Mouse (Mus musculus) stomach, postnatal 0 days (tissue): ENCODE data around the gene Cyth3. TPM values are rescaled to one million over a fixed set of nuclear protein-coding genes. Genes with fewer than 3 reads are reported as not detected.
A peak's percentile ranks its signal among the peaks of the same experiment; 100 is the strongest.

Experiments used
- ATAC-seq: fragments of 200-750 bp; cut with Nextera tagmentation; 2 replicates; pipeline ENCODE4 v1.8.0; 2017; ENCODE audit not compliant: low FRiP score, low TSS enrichment
- DNase-seq: peaks from one replicate; pipeline ENCODE4 v3.0.0-alpha.2; 2016; ENCODE audit warnings: low spot score
- H3K27ac ChIP-seq: fragments of 300-500 bp; sonication (generic); replicated peaks from 2 replicates; pipeline ENCODE4 v1.5.1; 2014; ENCODE audit warnings: mild to moderate bottlenecking, control low read depth
- H3K27me3 ChIP-seq: fragments of 300-500 bp; sonication (generic); 2 replicates; pipeline ENCODE4 v1.6.1; 2014; ENCODE audit warnings: low read length; ENCODE audit not compliant: control insufficient read depth, insufficient read depth
- H3K36me3 ChIP-seq: fragments of 300-500 bp; sonication (generic); 2 replicates; pipeline ENCODE4 v1.6.1; 2014; ENCODE audit warnings: low read length, mixed read lengths; ENCODE audit not compliant: control insufficient read depth, insufficient read depth
- H3K4me1 ChIP-seq: fragments of 300-500 bp; sonication (generic); replicated peaks from 2 replicates; pipeline ENCODE4 v1.6.1; 2014; ENCODE audit warnings: antibody characterized with exemption; ENCODE audit not compliant: control insufficient read depth, insufficient read depth
- H3K4me2 ChIP-seq: fragments of 300-500 bp; sonication (generic); replicated peaks from 2 replicates; pipeline ENCODE4 v1.6.1; 2014; ENCODE audit warnings: low read depth, mild to moderate bottlenecking, control low read depth, moderate library complexity
- H3K4me3 ChIP-seq: fragments of 300-500 bp; sonication (generic); 2 replicates; pipeline ENCODE4 v1.5.1; 2014; ENCODE audit warnings: low read depth, low read length, control low read depth
- H3K9ac ChIP-seq: fragments of 300-500 bp; sonication (generic); 2 replicates; pipeline ENCODE4 v1.6.1; 2014; ENCODE audit warnings: mild to moderate bottlenecking, low read length, control low read depth, mixed read lengths
- H3K9me3 ChIP-seq: fragments of 300-500 bp; sonication (generic); 2 replicates; pipeline ENCODE4 v1.6.1; 2016; ENCODE audit warnings: low read length; ENCODE audit not compliant: control insufficient read depth
- CTCF ChIP-seq: IDR thresholded peaks from 2 replicates; pipeline ENCODE4 v1.5.1; 2016; ENCODE audit warnings: antibody characterized with exemption, low read depth, mild to moderate bottlenecking, moderate library complexity
- EP300 ChIP-seq: optimal IDR thresholded peaks from 2 replicates; pipeline ENCODE3; 2016; ENCODE audit warnings: antibody characterized with exemption
- WGBS: fragments of 180-500 bp; shearing (Covaris S2); extraction: QIAGEN DNeasy Blood & Tissue Kit; methylation state at CpG from one replicate; pipeline ENCODE4 v1.1.7; 2014; 5-methylcytosine and 5-hydroxymethylcytosine counted together
- polyA plus RNA-seq: library from polyadenylated mRNA; unstranded; fragments of >200 nt; fragmentation: Nextera tagmentation; extraction: Ambion mirVana; gene quantifications from 2 replicates; pipeline ENCODE4 v1.2.1, GENCODE M21; 2015

The Cyth3 gene
- polyA plus RNA-seq, 1 experiment from 2014 or later, result 32.7 TPM

GRCm38 (mm10) chr5:143665561-143665960, 43.3 kb downstream of the Cyth3 start:
- WGBS, result 53% methylated on average over 2 of the region's 2 CpGs
- DNase-seq, result no peak

GRCm38 (mm10) chr5:143666015-143666414, 43.8 kb downstream of the Cyth3 start:
- no peak overlapping the region for H3K4me3 ChIP-seq
- H3K9me3 ChIP-seq, result no peaks in the 10 kb centered on the region
- no peaks in the 10 kb centered on the region for H3K36me3 ChIP-seq
- H3K9ac ChIP-seq, result no peak overlapping the region
- H3K4me1 ChIP-seq, result peaks cover 6% of the 10 kb centered on the region
- ATAC-seq, result no peak
- 91% methylated on average over 1 of the region's 1 CpGs for WGBS
- no peak overlapping the region for H3K4me2 ChIP-seq
- H3K27ac ChIP-seq, result no peak overlapping the region
- no peaks in the 10 kb centered on the region for H3K27me3 ChIP-seq
- DNase-seq, result no peak
- TF ChIP-seq CTCF (no peak), EP300 (no peak)

More at GRCm38 (mm10) chr5:143665561-143665960, 43.3 kb downstream of the Cyth3 start:
- no peak overlapping the region for H3K9ac ChIP-seq
- H3K27ac ChIP-seq, result no peak overlapping the region
- H3K4me1 ChIP-seq, result peaks cover 6% of the 10 kb centered on the region
- H3K4me2 ChIP-seq, result no peak overlapping the region
- no peak overlapping the region for H3K4me3 ChIP-seq
- TF ChIP-seq EP300 (no peak), CTCF (no peak)
- H3K27me3 ChIP-seq, result no peaks in the 10 kb centered on the region
- ATAC-seq, result no peak
- H3K9me3 ChIP-seq, result no peaks in the 10 kb centered on the region
- H3K36me3 ChIP-seq, result no peaks in the 10 kb centered on the region

- Histone ChIP-seq H3K4me2 (no peak overlapping the region), H3K27ac (no peak overlapping the region), H3K4me3 (no peak overlapping the region), H3K4me1 (peaks cover 6% of the 10 kb centered on the region; the same call in 1 of the 2 replicates), H3K9ac (no peak overlapping the region), H3K36me3 (no peaks in the 10 kb centered on the region), H3K27me3 (no peaks in the 10 kb centered on the region), H3K9me3 (no peaks in the 10 kb centered on the region)
- ATAC-seq (peak; percentile 59; the same call in 1 of the 2 replicates), DNase-seq (no peak)
- 61% methylated on average over 2 of the region's 2 CpGs for WGBS
- TF ChIP-seq EP300, result no peak
These were observed 46.6 kb downstream of the Cyth3 start for GRCm38 (mm10) chr5:143668884-143669283.

- peak; percentile 27 for DNase-seq
- Histone ChIP-seq H3K27me3 (no peaks in the 10 kb centered on the region), H3K4me2 (no peak overlapping the region), H3K36me3 (no peaks in the 10 kb centered on the region), H3K4me3 (no peak overlapping the region), H3K9ac (no peak overlapping the region), H3K27ac (peak overlapping the region; percentile 70), H3K9me3 (no peaks in the 10 kb centered on the region), H3K4me1 (peaks cover 6% of the 10 kb centered on the region; the same call in 1 of the 2 replicates)
- peak; percentile 62; the same call in 1 of the 2 replicates for ATAC-seq
- TF ChIP-seq EP300, result no peak
- TF ChIP-seq CTCF, result peak; percentile 58
- WGBS, result 35% methylated on average over 2 of the region's 2 CpGs
These were observed 47.1 kb downstream of the Cyth3 start for GRCm38 (mm10) chr5:143669393-143669792.

- Histone ChIP-seq H3K9me3 (no peaks in the 10 kb centered on the region), H3K9ac (no peak overlapping the region), H3K27ac (peak overlapping the region; percentile 70), H3K4me2 (no peak overlapping the region), H3K36me3 (no peaks in the 10 kb centered on the region), H3K27me3 (no peaks in the 10 kb centered on the region), H3K4me3 (no peak overlapping the region), H3K4me1 (peaks cover 6% of the 10 kb centered on the region; the same call in 1 of the 2 replicates)
- WGBS, result 41% methylated on average over 2 of the region's 2 CpGs
- ATAC-seq (no peak), DNase-seq (no peak)
- TF ChIP-seq CTCF (no peak), EP300 (no peak)
These were observed 47.6 kb downstream of the Cyth3 start for GRCm38 (mm10) chr5:143669839-143670238.

DNA sequence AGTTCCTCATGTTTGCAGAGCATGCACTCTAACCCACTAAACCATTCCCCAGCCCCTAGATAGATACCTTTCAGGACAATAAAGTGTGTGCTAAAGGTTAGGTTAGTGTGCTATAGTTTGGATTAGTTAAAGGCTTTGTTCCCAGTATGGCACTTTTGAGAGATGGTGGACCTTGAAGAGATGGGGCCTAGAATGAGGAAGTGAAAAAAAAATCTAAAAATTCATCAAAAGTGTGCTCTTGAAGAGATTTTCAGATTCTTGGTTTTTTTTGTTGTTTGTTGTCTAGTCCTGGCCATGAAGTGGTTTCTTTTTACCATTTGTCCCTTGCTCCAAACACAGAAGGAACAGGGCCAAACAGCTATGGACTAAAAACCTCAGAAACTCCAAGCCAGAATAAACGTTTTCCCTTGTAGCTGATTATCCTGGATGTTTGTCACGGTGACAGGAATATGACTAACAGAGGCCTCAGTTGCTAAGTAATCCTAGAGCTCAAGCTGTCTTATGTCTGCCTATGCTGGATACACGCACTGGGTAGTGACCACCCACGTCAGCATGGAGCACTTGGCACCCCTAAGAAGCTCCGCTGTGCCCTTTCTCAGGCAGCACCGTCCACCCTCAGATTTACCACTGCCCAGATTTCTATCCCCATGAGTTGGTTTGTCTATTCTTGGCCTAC, 48.6 kb downstream of the Cyth3 start:
- H3K36me3 ChIP-seq, result no peaks in the 10 kb centered on the region
- peak overlapping the region; percentile 45; the same call in 1 of the 2 replicates for H3K27ac ChIP-seq
- 53% methylated on average over 6 of the region's 6 CpGs for whole genome bisulfite sequencing
- no peaks in the 10 kb centered on the region for H3K9me3 ChIP-seq
- H3K4me2 ChIP-seq, result no peak overlapping the region
- peaks cover 6% of the 10 kb centered on the region for H3K4me1 ChIP-seq
- TF ChIP-seq EP300 (no peak), CTCF (no peak)
- H3K9ac ChIP-seq, result no peak overlapping the region
- DNase-seq (no peak), ATAC-seq (peak; percentile 12; the same call in 1 of the 2 replicates)
- H3K27me3 ChIP-seq, result no peaks in the 10 kb centered on the region
- H3K4me3 ChIP-seq, result no peak overlapping the region
